Mouse (Mus musculus) olfactory bulb, adult 2 months (tissue): ENCODE results near the gene E2f8. TPM values are rescaled to one million over a fixed set of nuclear protein-coding genes. Genes with fewer than 3 reads are reported as not detected.

Experiments
- H3K27ac ChIP-seq: fragments of 200-500 bp; 2 replicates; pipeline ENCODE4 v1.5.1; 2012; ENCODE audit warnings: low read depth, low read length; ENCODE audit not compliant: insufficient read depth
- H3K4me1 ChIP-seq: fragments of 200-500 bp; 2 replicates; pipeline ENCODE4 v1.6.1; 2012; ENCODE audit warnings: low read length; ENCODE audit not compliant: control insufficient read depth, insufficient read depth
- H3K4me3 ChIP-seq: fragments of 200-500 bp; 2 replicates; pipeline ENCODE4 v1.5.1; 2012; ENCODE audit warnings: mild to moderate bottlenecking, low read depth, low read length, moderate library complexity; ENCODE audit not compliant: insufficient read depth
- CTCF ChIP-seq: fragments of 200-500 bp; IDR thresholded peaks from 2 replicates; pipeline ENCODE4 v1.5.1; 2012; ENCODE audit warnings: low read depth, mild to moderate bottlenecking, low read length, moderate library complexity; ENCODE audit not compliant: insufficient read depth
- POLR2A ChIP-seq: fragments of 200-500 bp; IDR thresholded peaks from 2 replicates; pipeline ENCODE4 v1.6.1; 2012; ENCODE audit warnings: mild to moderate bottlenecking, low read depth, low read length, moderate library complexity; ENCODE audit not compliant: insufficient read depth
- WGBS: fragments of 180-500 bp; shearing (Covaris S2); methylation state at CpG from one replicate; pipeline ENCODE4 v1.1.7; 2018; 5-methylcytosine and 5-hydroxymethylcytosine counted together
- polyA plus RNA-seq: library from polyadenylated mRNA; stranded (reverse); fragments of >200 nt; gene quantifications from 2 replicates; pipeline ENCODE4 v1.2.4, GENCODE M21; 2012; ENCODE audit warnings: low replicate concordance; ENCODE audit not compliant: missing spikeins, insufficient read depth, insufficient read length

E2f8 gene
- polyA plus RNA-seq, 1 experiment = not detected

DNA sequence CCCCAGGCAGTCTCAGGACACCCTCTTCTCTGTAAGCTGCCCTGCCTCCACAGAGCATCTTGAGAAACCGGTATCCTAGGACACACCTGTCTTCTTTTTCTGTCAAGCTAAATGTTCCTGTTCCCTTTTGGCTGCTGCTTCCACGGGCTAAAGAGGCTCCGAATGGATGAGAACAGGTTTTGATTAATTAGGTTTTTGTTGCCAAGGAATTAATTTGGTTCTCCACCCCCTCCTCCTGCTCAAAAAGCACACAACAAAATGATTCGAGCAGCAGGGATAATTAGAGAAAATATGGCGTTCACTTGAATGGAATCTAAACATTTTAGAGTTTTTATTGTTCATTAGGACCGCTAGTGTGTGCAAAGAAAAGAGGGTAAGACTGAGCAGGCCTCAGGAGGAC lies 28.9 kb upstream of the E2f8 start:
- Histone ChIP-seq H3K4me3 (no peak overlapping the region), H3K27ac (no peak overlapping the region), H3K4me1 (peaks cover 7% of the 10 kb centered on the region)
- 42% methylated on average over 6 of the region's 6 CpGs for WGBS
- TF ChIP-seq CTCF = no peak
- TF ChIP-seq POLR2A = no peak

GRCm38 (mm10) chr7:48909342-48909671 lies 27.9 kb upstream of the E2f8 start:
- Histone ChIP-seq H3K27ac (no peak overlapping the region), H3K4me1 (peaks cover 7% of the 10 kb centered on the region), H3K4me3 (no peak overlapping the region)
- TF ChIP-seq POLR2A (no peak), CTCF (no peak)
- 53% methylated on average over 4 of the region's 4 CpGs for WGBS

DNA sequence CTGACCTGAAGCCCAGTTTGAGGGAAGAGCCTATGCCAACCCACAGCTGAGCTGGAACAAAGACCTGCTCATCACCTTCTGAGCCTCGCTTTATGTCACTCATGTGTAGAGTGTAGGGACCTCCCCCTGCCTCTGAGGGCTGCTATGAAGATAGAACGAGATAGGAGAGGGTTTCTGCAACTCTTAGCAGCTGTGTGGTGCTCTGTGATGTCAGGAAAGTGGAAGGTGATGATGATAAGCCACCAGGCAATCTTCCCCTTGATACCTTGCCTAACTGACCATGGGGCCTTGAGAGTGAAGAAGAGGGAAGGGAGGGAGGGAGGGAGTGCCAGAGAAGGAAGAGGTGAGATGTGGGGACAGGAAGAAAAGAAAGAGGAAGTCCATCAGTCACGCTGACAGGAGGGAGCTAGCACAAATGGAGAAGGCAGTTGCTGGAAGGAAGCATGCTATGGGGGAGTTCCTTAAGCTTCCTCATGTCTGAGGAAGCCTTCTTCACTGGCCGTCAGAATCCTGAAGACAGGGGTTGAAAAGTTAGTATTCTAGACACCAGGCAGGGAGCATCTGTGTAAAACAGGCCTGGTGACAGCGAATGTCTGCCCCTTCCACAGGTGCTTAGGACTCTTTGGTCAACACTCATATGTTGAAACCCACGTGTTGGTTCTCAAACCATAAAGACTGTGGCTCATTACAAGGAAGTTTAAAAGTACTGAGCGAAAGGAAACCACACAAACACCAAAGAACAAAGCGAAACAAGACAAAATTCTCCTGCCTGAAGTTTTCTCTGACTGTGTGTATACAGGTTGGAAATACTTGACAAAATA lies 27.3 kb upstream of the E2f8 start, which contains the start of gene Nav2:
TSS of gene Nav2 (plus strand) at position 196 of the 821 bp plus-strand sequence.
- TF ChIP-seq CTCF (no peak), POLR2A (no peak)
- H3K4me3 ChIP-seq = no peak within 1 kb of the TSS
- H3K4me1 ChIP-seq = peaks cover 7% of the 10 kb centered on the region
- H3K27ac ChIP-seq = no peak within 1 kb of the TSS
- WGBS = 81% methylated on average over 8 of the region's 8 CpGs

- Histone ChIP-seq H3K4me3 (no peak overlapping the region), H3K27ac (no peak overlapping the region), H3K4me1 (peaks cover 28% of the 10 kb centered on the region)
- TF ChIP-seq CTCF (no peak), POLR2A (no peak)
- WGBS = 60% methylated on average over 2 of the region's 2 CpGs
Observed at GRCm38 (mm10) chr7:48902454-48902853, 21.1 kb upstream of the E2f8 start.

DNA sequence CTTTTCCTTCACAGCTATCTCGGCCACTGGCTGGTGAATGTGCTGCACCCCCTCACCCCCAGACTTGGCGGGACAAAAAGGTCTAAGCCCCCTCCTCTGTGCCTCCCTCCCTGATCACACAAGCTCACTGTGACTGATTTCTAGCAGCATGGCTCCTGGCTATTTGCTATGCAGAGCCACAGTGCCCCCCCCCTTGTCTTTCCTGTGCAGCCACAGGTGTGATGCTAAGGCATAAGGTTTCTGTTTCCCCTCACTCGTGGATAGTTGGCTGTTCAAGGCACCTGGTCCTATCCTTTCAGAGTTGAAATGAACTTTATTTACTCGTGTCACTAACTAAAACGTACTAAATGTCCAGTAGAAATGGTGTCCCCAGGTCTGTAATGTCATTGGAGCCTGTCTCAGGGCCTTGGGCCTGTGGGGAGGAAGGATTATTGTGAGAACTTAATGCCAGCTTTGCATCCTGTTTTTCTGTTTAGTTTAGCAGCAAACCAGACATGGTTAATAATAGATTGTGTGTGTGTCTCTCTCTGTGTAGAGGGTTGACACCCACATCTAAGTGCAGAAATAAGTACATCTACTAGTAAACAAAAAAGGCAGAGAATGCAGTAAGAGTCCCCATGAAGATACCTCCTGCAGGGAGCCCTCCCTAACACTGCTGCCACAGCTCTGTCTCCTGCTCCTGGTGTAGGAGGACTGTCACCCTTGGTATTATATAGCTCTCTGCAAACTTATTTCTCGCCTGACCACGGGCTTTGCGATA lies 19.2 kb upstream of the E2f8 start:
- TF ChIP-seq CTCF (no peak), POLR2A (no peak)
- WGBS = 54% methylated on average over 8 of the region's 8 CpGs
- no peak overlapping the region for H3K4me3 ChIP-seq
- peaks cover 37% of the 10 kb centered on the region for H3K4me1 ChIP-seq
- peak overlapping the region; percentile 88 for H3K27ac ChIP-seq

- no peak for TF ChIP-seq POLR2A
- TF ChIP-seq CTCF = no peak
- Histone ChIP-seq H3K4me3 (no peak overlapping the region), H3K4me1 (peaks cover 43% of the 10 kb centered on the region), H3K27ac (no peak overlapping the region)
- 80% methylated on average over 9 of the region's 9 CpGs for WGBS
Observed at GRCm38 (mm10) chr7:48898416-48898815, 17.0 kb upstream of the E2f8 start.

- no peak for TF ChIP-seq POLR2A
- no peak for TF ChIP-seq CTCF
- 44% methylated on average over 24 of the region's 24 CpGs for WGBS
- H3K4me3 ChIP-seq = no peak overlapping the region
- no peak overlapping the region for H3K27ac ChIP-seq
- peaks cover 39% of the 10 kb centered on the region for H3K4me1 ChIP-seq
Observed at GRCm38 (mm10) chr7:48897539-48898163, 16.3 kb upstream of the E2f8 start.

DNA sequence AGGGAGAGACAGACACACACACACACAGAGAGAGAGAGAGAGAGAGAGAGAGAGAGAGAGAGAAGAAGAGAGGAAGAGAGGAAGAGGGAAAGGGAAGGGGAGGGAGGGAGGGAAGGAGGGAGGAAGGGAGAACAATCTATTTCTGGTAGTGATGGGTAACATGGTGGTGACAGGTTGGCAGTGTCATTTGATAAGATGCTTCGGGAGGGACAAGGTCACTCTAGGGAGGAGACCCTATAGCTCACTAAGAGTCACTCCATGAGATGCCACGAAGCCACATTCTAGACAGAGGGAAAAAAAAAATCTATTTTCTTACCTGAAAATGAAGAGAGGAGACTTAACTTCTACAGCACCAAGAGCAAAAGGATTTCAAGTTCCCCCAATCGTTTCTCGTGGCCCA lies 14.7 kb upstream of the E2f8 start:
- 88% methylated on average over 4 of the region's 4 CpGs for WGBS
- no peak for TF ChIP-seq POLR2A
- no peak for TF ChIP-seq CTCF
- Histone ChIP-seq H3K4me1 (peaks cover 34% of the 10 kb centered on the region), H3K4me3 (no peak overlapping the region), H3K27ac (no peak overlapping the region)

DNA sequence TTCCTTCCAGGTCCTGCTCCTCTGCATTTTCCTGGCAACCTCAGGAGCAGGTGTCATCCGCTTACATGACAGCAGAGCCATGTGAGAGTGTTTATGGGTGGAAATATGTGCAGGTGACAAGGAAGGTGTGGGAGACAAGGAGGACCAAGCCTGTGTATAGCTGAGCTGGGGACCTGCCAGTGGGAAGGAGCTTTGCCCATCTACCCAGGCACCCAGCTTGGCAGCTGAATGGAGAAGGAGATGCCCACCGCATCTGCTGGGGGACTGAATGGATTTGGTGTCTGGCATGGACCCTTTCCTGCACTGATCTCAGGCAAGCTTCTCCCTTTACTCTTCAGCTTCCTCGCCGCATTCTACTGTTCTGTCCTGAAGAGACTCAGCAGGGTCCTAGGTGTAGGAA lies 14.1 kb upstream of the E2f8 start:
- Histone ChIP-seq H3K27ac (no peak overlapping the region; the same call in 1 of the 2 replicates), H3K4me1 (peaks cover 33% of the 10 kb centered on the region), H3K4me3 (no peak overlapping the region)
- WGBS = 73% methylated on average over 4 of the region's 4 CpGs
- TF ChIP-seq POLR2A = no peak
- no peak for TF ChIP-seq CTCF
